Mouse (Mus musculus): ENCODE data around the gene Drd5.

The Drd5 gene

DNA sequence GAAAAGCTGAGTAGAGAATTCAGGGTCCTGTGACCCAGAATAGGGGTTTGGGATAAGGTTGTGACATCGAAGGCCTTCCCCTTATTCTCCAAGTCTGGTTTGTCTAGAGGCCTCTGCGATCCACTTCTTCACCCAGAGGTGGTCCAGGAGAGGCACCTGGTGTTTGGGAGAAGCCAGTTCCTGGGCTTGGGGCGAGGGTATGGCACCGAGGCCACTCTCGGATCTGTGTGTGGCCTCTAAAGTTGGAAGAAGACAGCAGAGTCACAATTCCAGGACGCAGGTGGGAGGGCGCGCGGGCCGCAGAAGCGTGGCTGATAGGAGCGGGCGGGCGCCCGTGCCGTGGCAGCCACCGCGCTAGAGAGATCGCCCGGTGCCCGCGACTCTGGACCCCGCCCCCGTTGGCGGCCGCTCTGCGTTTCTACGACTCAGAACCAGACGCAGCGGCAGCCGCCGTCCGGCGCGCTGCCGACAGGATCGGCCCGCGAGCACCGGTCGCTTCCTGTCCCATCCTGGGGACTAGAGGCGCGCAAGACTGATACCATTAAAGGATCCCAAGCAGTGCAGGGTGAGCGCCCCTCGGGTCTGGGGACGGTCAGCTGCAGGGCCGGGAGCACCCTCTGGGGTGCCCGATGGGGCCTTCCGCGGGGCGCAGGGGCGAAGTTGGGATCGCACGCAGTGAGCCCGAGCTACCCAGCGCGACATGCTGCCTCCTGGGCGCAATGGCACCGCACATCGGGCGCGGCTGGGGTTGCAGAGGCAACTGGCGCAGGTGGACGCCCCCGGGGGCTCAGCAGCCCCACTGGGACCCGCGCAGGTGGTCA lies at the start of gene Drd5:
Drd5 (plus strand) TSS at position 402 of the 821 bp plus-strand sequence.
- DNase-seq (ENCODE audit: low spot score), result no peak

DNA sequence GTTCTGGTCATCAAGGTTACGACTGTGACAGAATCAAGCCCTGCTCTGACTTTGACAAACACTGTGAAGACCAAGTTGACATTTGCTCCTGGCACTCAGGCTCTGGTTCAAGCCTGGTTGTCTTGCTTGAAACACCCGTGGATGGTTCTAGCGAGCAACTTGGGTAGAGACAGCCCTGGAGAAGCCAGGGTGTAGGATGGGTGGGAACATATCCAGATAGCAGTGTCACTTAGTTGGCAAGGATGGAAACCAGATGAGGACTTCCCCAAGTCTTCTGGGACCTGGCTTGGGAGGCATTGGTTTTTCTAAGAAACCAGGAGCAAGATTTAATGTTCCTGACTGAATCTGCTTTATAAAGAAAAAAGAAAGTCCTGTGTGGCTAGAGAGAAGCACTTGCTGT lies 48.2 kb upstream of the Drd5 start:
- DNase-seq (ENCODE audit: low spot score), result no peak

- no peak for DNase-seq (ENCODE audit: low spot score)
Observed at GRCm38 (mm10) chr5:38273831-38274230, 45.3 kb upstream of the Drd5 start.

- DNase-seq (ENCODE audit: low spot score), result no peak
Observed at GRCm38 (mm10) chr5:38275771-38276170, 43.4 kb upstream of the Drd5 start, which contains the start of gene Otop1. Gene Otop1, plus strand, starts transcription at chr5:38275972.

- no peak for DNase-seq (ENCODE audit: low spot score)
Observed at GRCm38 (mm10) chr5:38276451-38276850, 42.7 kb upstream of the Drd5 start.

- DNase-seq (ENCODE audit: low spot score), result no peak
Observed at GRCm38 (mm10) chr5:38277098-38277866, 41.9 kb upstream of the Drd5 start.

GRCm38 (mm10) chr5:38277936-38278600 lies 41.1 kb upstream of the Drd5 start:
- no peak for DNase-seq (ENCODE audit: low spot score)

GRCm38 (mm10) chr5:38280075-38280474 lies 39.1 kb upstream of the Drd5 start:
- no peak for DNase-seq (ENCODE audit: low spot score)

DNA sequence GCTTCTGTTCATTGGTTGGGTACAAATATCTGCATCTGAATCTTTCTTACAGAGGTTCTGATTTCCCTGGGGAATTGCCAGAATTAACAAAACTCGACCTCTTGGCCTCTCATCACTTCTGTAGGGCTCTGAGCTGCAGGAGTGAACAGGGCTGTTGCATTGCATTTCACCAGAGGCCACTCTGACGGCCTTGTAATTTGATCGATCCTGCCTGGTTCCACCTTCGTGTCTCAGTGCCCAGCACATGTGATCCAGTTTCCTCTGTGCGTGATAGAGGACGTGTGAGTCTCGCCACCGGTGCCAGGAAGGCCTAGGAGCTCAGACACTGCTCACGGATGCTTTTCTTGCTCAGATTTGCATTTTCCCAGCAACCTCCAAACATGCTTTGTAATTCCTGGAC lies 33.4 kb upstream of the Drd5 start:
- DNase-seq (ENCODE audit: low spot score), result no peak

GRCm38 (mm10) chr5:38288476-38288875 lies 30.7 kb upstream of the Drd5 start:
- no peak for DNase-seq (ENCODE audit: low spot score)

- no peak for DNase-seq (ENCODE audit: low spot score)
Observed at GRCm38 (mm10) chr5:38301761-38302411, 17.3 kb upstream of the Drd5 start.

GRCm38 (mm10) chr5:38302651-38303050 lies 16.5 kb upstream of the Drd5 start:
- no peak for DNase-seq (ENCODE audit: low spot score)

DNA sequence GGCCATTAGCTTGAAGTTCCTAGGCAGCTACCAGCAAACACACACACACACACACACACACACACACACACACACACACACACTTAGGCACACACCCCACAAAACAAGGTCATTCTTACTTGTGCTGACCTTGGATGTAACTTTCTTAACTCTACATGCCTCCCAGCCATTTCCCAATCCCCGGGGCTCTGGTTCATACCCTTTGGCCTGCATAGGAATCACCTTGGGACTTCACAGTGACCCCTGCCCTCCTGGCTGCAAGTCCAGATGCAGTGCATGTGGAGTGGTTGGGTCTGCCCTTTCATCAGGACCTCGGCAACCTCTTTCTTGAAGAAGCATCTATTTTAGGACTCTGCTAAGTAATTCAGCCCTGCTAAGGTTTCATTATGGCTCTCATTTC lies 13.9 kb upstream of the Drd5 start:
- DNase-seq (ENCODE audit: low spot score), result no peak

GRCm38 (mm10) chr5:38307255-38308101 lies 11.7 kb upstream of the Drd5 start:
- DNase-seq (ENCODE audit: low spot score), result peak; percentile 94

DNA sequence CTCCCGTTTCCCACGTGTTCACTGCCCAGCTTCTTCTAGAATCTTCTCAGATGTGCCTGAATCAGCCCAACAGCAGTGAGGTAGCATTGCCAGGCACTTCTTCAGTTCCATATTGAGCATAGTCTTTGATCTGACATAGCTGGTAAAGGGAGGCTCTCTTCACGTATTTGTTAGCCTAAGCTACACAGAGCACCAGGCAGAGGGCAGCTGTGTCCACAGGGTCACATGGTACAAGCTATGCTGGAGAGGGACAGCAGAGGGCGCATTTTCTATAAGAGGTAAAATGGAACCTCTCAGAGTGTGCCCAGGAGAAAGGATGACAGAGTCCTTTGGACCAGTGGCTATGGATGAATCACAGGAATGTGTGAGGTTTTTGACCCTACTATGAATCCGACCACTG lies 10.3 kb upstream of the Drd5 start:
- DNase-seq (ENCODE audit: low spot score), result peak; percentile 68

GRCm38 (mm10) chr5:38309795-38310194 lies 9.4 kb upstream of the Drd5 start:
- DNase-seq (ENCODE audit: low spot score), result no peak

- DNase-seq (ENCODE audit: low spot score), result no peak
Observed at GRCm38 (mm10) chr5:38333381-38333780, 14.2 kb downstream of the Drd5 start.

DNA sequence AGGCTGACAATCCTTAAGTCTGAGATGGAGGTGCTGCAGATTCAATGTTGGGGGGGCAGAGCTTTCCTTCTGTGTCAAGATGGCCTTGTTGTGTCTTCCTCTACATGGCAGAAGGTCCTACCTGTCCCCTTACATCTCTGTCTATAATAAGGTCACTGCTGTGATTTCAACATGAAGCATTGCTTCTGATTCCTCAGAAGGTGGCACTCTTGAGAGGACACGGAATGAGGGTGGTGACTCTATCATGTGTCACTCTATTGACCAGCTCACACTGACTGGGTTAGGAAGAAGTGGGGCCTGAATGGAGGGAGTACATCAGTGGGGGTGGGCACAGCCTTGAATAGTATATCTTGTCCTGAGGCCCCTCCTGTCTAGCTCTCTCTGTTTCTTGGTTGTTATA lies 15.4 kb downstream of the Drd5 start:
- no peak for DNase-seq (ENCODE audit: low spot score)

- no peak for DNase-seq (ENCODE audit: low spot score)
Observed at GRCm38 (mm10) chr5:38343101-38343500, 23.9 kb downstream of the Drd5 start.

- DNase-seq (ENCODE audit: low spot score), result peak; percentile 66
Observed at GRCm38 (mm10) chr5:38346646-38347432, 27.7 kb downstream of the Drd5 start.
